Comparison of ENCODE assay signal across 11 mouse cellular contexts in genomic region chr13:73323406-73323805, GRCm38 (mm10).
"Had no signal": no experiment of that assay in that cellular context is flagged by ENCODE, and none has a peak within 500 bp of the region (broad histone marks: within the 10 kb centered on the region; RNA-seq: fewer than 3 reads in every experiment).

No protein-coding gene starts in this region.

- DNase-seq: gastrocnemius, postnatal 10 days; heart, postnatal 14 days; heart, postnatal 4 days; kidney, adult 18-20 months; kidney, adult 8-10 months; kidney, postnatal 10 days; kidney, postnatal 25 days; kidney, postnatal 4 days; layer of hippocampus, postnatal 36 days; left cerebral cortex, postnatal 4 days; lung, adult 18-20 months had no signal
